Mouse (Mus musculus) cerebellum, postnatal 10 days (tissue): ENCODE results near the gene Mfap1a.
"Not testable (repeated sequence)": the region's sequence is repeated elsewhere in the genome, so short reads cannot be mapped to it uniquely, and the experiment has no call there.

Source experiments
- DNase-seq, 2 experiments: peaks; one replicate each; pipeline ENCODE4 v3.0.0; 2021; ENCODE audit warnings: mixed read lengths in 2 of 2

The Mfap1a gene

DNA sequence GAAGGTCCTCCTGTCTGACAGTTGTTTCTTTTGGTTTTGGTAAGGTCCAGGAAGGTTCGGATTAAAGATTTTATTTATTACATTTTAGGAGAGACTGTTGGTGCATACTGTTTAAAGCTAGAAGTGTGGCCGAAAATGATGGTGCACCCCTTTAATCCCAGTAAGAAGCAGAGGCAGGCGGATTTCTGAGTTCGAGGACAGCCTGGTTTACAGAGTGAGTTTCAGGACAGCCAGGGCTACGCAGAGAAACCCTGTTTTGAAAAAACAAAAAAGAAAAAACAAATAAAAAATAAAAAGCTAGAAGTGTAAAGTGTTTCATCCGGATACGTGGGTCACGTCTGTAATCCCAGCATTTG, 32.3 kb downstream of the Mfap1a start:
- DNase-seq = no peak

GRCm38 (mm10) chr2:121473301-121474179, 32.9 kb downstream of the Mfap1a start, which contains the start of gene Mfap1b:
Gene Mfap1b, minus strand, starts transcription at chr2:121474067.
- DNase-seq = peak; percentile 87

DNA sequence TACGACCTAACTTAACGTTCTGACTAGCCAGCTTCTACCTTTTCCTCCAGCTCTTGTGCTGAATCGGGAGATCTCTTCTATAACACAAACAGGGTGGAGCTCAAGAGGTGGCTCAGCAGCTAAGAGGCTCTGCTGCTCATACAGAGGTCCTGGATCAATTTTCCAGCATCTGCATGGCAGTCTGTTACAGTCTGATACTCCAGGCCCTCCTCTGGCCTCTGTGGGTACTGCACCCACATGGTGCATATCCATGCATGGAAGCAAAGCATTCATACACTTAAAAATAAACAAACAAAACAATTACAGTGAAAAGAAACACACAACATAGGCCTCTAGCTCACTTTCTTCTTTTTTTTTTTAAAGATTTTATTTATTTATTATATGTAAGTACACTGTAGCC, 33.7 kb downstream of the Mfap1a start:
- not testable (repeated sequence) for DNase-seq

- not testable (repeated sequence) for DNase-seq
Measured at GRCm38 (mm10) chr2:121468982-121469381, 37.5 kb downstream of the Mfap1a start.

DNA sequence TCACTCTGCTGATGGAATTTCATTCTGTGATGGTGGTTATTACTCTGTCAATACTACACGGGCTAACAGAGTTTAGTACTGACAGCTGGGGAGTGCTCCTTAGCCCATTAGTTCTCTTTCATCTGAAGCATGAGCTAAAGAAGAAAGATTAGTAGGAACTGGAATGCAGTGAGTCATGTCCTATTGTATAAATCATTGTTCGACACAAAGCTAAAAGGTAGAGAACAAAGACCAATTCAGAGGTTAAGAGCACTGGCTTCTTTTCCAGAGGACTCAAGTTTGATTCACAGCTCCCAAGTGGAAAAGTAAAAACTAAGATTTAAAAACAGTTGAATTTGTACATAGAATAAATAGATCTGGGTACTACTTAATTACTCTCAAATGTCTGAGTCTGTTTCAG, 46.4 kb downstream of the Mfap1a start:
- DNase-seq = no peak

- peak; percentile 88 to 90 for DNase-seq
Measured at GRCm38 (mm10) chr2:121456692-121457642, 49.5 kb downstream of the Mfap1a start, which contains the start of gene Serinc4. Gene Serinc4, minus strand, starts transcription at chr2:121456781.

- DNase-seq = peak in 1 of 2 experiments; percentile 8
Measured at GRCm38 (mm10) chr2:121455534-121455933, 50.9 kb downstream of the Mfap1a start.

DNA sequence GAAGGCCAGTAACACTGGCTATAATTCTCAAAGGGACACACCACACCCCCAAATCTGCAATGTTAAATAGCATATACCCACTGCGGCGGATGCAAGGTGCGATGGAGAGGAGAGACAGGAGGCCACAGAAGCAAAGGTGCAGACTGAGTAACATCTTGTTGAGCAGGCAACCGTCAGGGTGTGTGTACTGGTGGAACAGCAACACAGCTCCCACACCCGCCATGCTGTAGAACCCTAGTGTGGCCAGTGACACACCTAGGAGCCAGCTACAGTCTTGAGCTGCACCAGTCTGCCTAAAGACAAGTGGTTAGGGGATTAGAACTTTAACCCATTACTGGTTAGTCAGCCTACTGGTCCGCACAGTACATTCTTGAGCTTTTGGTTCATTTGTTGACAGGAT, 52.5 kb downstream of the Mfap1a start:
- no peak for DNase-seq

GRCm38 (mm10) chr2:121452990-121453389, 53.5 kb downstream of the Mfap1a start, which contains the start of gene Hypk:
Gene Hypk, plus strand, starts transcription at chr2:121453290.
- DNase-seq = no peak

DNA sequence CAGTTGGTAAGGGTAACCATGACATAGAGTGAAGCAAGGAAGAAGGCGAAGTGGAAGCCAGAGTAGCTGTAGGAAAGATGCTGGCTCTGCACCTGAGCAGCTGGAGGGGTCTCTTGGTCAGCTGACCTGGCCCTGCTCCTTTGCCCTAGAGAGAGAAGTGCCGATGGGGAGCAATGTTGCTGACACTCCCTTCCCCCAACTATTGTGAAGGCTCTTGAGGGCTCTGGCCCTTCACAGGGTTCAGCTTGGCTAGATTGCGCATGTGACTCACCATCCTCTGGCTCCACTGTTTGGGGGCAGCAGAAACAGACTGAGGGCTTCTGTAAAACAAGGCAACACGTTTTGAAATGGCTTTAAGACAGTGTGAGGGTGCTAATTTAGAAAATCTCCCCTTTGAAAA, 54.1 kb downstream of the Mfap1a start:
- DNase-seq = no peak

DNA sequence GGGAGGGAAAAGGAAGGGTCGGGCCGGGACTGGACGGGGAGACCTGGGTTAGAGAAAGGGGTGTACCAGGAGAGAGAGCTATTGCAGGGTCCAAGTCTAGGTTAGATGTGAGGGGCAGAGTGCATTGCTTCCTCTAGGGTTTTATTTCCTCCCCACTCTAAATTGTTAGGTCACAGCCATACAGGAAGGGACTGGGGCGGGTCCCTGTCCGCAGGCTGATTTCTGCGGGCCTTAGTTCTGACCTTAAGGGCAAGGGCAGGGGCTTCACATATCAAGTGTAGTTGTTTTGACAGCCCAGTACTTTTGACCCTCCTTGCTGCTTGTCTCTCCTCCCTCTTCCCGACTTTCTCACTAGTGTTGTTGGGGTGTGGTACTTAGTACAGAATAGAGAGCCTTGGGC, 56.4 kb downstream of the Mfap1a start:
- no peak for DNase-seq

DNA sequence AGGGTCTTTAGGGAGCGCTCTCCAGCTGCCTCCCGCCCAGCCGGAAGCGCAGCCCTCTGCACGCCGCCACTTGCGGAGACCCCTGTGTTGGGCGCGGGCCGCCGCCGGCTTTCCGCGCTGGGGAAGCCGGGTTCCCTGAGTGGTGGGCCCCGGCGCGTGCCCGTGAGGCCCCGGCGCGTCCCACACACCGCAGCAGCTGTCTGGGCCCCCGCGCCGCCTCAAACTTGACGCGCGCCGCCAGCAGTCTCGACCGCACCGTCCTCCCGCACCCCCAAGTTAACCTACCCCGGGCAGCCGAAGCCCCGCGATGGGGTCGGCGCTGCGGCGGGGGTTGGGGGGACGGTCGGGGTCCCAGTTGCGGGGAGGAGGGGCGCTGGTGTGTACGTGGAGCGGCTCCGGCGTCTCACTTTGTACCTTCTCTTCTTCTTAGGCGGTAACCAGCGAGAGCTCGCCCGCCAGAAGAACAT, 56.9 kb downstream of the Mfap1a start:
- DNase-seq = peak in 1 of 2 experiments; percentile 55

GRCm38 (mm10) chr2:121448739-121449535, 57.5 kb downstream of the Mfap1a start, which contains the start of gene Serf2:
Gene Serf2, plus strand, starts transcription at chr2:121449195.
- DNase-seq = peak; percentile 99 to 100

- DNase-seq = peak; percentile 47 to 49
Measured at GRCm38 (mm10) chr2:121448136-121448535, 58.3 kb downstream of the Mfap1a start.

- DNase-seq = no peak
Measured at GRCm38 (mm10) chr2:121447006-121447405, 59.5 kb downstream of the Mfap1a start.

- DNase-seq = no peak
Measured at GRCm38 (mm10) chr2:121446506-121446905, 60.0 kb downstream of the Mfap1a start.

DNA sequence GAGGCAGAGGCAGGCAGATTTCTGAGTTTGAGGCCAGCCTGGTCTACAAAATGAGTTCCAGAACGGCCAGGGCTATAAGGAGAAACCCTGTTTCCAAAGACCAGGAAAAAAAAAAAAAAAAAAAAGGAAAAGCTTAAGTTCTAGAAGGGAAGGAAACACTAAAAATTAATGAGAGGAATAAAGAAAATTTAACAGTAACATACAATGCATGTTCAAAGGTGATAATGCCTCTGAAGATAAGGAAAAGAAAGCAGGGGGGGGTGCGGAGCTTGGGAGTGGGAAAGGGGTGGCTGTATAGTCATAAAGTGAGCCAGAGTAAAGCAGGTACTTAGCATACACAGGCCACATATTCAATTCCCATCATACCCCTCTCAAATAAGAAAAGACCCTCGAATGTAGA, 61.3 kb downstream of the Mfap1a start:
- DNase-seq = no peak

DNA sequence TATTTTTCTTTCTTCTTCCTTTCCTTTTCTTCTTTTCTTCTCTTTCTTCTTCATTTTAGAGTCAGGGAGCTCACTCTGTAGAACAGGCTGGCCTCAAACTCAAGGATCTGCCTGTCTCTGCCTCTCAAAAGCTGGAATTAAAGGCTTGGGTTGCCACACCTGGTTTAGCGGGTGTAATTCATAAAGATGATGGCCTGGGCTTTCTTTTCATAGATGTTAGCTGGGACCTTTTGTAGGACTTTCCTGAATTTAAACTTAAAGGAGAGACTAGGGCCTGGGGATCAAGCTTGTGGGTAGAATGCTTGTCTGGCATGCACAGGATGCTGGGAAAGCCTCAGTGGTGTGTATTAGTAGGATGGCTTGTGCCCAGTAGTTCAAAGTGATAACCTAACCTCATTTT, 62.3 kb downstream of the Mfap1a start, which contains the start of gene Ell3:
Gene Ell3 (minus strand): TSS at position 101 of the 400 bp plus-strand sequence.
- no peak for DNase-seq

DNA sequence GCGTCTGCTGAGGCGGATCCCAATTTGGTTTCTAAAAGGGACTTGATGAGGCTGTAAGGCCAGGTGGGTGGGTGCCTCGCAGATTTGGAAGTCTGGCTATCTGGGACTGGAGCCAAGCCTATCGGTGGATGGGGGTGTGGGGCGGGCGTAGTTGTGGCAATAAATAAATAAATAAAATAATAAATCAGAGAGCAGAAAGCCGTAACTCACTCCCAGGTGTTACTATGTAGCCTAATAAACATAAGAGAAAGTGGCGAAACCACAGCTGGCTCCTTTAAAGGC, 63.5 kb downstream of the Mfap1a start:
- peak; percentile 50 to 54 for DNase-seq

- DNase-seq = peak; percentile 54 to 67
Measured at GRCm38 (mm10) chr2:121442259-121443067, 64.0 kb downstream of the Mfap1a start.
